Mouse (Mus musculus) olfactory bulb, adult 2 months (tissue): ENCODE data around the gene Isl2. TPM values are rescaled to one million over a fixed set of nuclear protein-coding genes. Genes with fewer than 3 reads are reported as not detected.

Experiments
- H3K27ac ChIP-seq: fragments of 200-500 bp; 2 replicates; pipeline ENCODE4 v1.5.1; 2012; ENCODE audit warnings: low read depth, low read length; ENCODE audit not compliant: insufficient read depth
- H3K4me1 ChIP-seq: fragments of 200-500 bp; 2 replicates; pipeline ENCODE4 v1.6.1; 2012; ENCODE audit warnings: low read length; ENCODE audit not compliant: control insufficient read depth, insufficient read depth
- H3K4me3 ChIP-seq: fragments of 200-500 bp; 2 replicates; pipeline ENCODE4 v1.5.1; 2012; ENCODE audit warnings: mild to moderate bottlenecking, low read depth, low read length, moderate library complexity; ENCODE audit not compliant: insufficient read depth
- CTCF ChIP-seq: fragments of 200-500 bp; IDR thresholded peaks from 2 replicates; pipeline ENCODE4 v1.5.1; 2012; ENCODE audit warnings: low read depth, mild to moderate bottlenecking, low read length, moderate library complexity; ENCODE audit not compliant: insufficient read depth
- POLR2A ChIP-seq: fragments of 200-500 bp; IDR thresholded peaks from 2 replicates; pipeline ENCODE4 v1.6.1; 2012; ENCODE audit warnings: mild to moderate bottlenecking, low read depth, low read length, moderate library complexity; ENCODE audit not compliant: insufficient read depth
- WGBS: fragments of 180-500 bp; shearing (Covaris S2); methylation state at CpG from one replicate; pipeline ENCODE4 v1.1.7; 2018; 5-methylcytosine and 5-hydroxymethylcytosine counted together
- polyA plus RNA-seq: library from polyadenylated mRNA; stranded (reverse); fragments of >200 nt; gene quantifications from 2 replicates; pipeline ENCODE4 v1.2.4, GENCODE M21; 2012; ENCODE audit warnings: low replicate concordance; ENCODE audit not compliant: missing spikeins, insufficient read depth, insufficient read length

Isl2 gene
- polyA plus RNA-seq, 1 experiment: not detected

DNA sequence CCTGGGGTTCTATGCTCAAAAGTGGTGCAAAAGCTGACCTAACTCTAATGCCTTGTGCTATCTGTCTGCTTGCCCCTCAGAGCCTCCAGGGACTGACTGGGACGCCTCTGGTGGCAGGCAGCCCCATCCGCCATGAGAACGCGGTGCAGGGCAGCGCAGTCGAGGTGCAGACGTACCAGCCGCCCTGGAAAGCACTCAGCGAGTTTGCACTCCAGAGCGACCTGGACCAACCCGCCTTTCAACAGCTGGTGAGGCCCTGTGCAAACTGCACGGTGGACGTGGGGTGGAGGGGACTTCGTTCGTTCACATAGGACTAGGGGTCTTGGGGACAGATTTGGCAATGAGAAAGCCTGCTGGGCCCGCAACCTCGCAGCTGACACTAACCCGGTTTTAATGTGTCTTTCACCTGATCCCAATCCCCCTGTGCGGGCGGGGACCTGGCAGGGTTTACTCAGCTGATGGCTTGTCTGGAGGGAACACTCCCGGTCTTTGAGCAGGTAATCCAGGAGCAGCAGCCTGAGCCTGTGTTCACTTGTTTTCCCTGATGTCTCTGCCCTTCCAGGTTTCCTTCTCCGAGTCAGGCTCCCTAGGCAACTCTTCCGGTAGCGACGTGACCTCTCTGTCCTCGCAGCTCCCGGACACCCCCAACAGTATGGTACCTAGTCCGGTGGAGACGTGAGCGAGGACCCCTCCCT is 6.5 kb downstream of the Isl2 start:
- TF ChIP-seq POLR2A: no peak
- TF ChIP-seq CTCF: no peak
- Histone ChIP-seq H3K4me1 (peaks cover 10% of the 10 kb centered on the region), H3K27ac (no peak overlapping the region), H3K4me3 (no peak overlapping the region)
- WGBS: 4% methylated on average over 30 of the region's 30 CpGs

DNA sequence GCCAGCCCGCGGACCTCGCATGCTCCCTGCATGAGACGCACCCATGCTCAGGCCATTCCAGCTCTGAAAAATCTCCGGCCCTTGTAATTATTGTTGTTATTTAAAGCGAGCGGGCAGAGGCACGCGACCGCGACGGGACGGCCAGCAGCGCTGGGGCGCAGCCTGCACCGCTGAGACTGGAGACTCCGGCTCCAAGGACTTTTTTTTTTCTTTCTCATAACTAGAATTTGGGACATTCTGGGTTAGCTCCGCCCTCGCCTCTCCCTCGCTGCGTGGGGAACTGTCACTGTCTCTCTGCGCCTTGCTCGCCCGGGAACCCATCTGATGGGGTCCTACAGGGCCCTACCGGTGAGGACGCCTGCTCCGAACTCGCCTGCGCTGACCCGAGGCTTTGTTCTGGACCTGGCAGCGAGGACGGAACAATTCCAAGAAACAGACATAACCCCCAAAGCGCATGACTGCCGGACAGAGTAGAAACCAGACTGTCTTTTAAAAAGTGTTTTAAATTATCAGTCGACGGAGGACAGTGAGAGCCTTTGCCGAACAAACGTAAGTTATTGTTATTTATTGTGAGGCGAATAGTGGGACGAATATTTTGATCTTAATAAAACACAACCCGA is 7.2 kb downstream of the Isl2 start:
- Histone ChIP-seq H3K27ac (no peak overlapping the region), H3K4me1 (peaks cover 10% of the 10 kb centered on the region), H3K4me3 (no peak overlapping the region)
- no peak for TF ChIP-seq POLR2A
- TF ChIP-seq CTCF: no peak
- WGBS: 6% methylated on average over 41 of the region's 41 CpGs

DNA sequence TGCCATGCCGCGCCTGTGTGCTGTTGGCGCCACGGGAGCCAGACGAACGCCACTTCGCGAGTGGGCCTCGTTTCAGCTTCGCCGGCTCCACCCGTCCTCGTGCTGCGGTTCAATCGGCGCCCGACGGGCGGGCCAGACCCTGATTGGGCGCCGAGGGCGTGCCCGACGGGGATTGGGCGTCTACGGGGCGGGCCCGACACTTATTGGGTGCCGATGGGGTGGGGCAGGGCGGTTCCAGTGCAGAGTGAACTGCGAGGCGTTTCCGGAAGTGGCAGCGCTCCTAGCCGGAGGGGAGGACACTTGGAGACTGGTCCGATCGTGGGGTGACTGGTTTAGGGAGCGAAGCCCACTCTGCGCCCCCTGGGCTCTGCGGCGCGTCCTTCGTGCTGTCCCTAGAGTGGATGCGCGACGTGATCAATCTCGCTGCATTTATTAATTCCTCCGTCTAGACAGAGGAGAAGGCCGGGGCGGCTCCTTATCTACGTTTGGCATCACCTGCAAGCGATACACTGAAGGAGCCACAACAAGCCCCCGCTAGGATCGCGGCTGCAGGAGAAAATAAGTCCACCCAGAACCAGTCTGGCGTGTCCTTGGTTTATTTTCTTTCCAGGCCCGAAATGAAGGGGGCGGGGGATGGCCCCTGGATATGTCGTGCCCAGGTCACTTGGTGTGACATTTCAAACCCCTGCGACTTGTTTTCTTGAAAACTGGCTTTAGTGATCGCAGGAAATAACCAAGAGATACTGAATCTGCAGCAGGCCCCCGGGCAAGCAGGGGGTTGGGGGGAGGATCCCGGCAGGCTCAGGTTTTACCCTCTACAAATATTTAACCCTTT is 7.9 kb downstream of the Isl2 start:
- TF ChIP-seq CTCF (no peak), POLR2A (no peak)
- Histone ChIP-seq H3K4me1 (peaks cover 6% of the 10 kb centered on the region; the same call in 1 of the 2 replicates), H3K4me3 (no peak overlapping the region), H3K27ac (no peak overlapping the region)
- WGBS: 4% methylated on average over 63 of the region's 63 CpGs

DNA sequence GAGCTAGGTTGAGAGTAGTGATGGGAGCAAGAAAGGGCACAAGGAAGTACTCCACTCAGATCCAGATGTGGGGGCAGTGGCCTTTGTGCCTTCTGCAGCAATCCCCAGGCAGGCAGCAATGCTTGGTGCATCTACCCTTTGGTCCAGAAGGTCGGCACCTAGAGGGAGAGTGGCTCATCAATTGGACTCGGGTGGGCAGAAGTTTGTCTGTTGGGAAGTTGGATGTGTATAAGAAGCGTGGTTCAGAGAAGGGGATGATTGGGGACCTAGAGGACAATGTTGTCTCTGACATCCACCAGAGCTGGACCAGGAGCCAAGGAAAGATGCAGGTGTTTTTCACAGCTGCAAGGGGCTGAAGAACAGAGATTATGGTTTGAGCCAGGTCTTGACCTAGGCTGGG is 10.4 kb downstream of the Isl2 start:
- WGBS: 72% methylated on average over 3 of the region's 3 CpGs
- no peak overlapping the region for H3K4me3 ChIP-seq
- peaks cover 6% of the 10 kb centered on the region; the same call in 1 of the 2 replicates for H3K4me1 ChIP-seq
- TF ChIP-seq POLR2A (no peak), CTCF (no peak)
- no peak overlapping the region for H3K27ac ChIP-seq

DNA sequence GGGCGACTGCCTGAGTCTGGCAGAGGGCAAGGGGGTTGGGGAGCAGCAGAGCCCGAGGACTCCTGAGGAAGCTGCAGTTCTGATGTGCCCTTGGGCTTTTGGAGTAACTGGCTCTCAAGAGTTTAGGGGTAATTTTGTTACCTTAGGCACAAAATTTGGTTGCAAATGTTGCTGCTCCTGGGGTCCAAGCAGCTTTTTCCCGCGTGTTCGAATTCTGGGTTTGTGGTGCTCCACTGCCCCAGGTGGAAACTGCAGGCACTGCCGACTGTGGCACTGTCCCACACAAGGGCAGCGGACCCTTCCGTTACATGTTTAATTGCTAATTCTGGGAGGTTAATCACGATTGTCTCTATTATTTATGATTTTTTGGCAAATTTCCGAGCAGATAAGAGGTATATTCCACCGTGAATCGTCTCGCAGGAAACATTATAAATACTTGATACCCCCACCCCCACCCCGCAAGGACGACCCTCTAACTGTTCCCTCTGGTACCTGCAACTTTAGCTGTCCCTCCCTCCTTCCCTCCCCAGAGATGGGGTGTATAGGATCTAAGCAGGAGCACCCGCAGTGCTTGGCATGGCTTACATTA is 10.9 kb downstream of the Isl2 start:
- Histone ChIP-seq H3K4me1 (peaks cover 3% of the 10 kb centered on the region; the same call in 1 of the 2 replicates), H3K27ac (no peak overlapping the region), H3K4me3 (no peak overlapping the region)
- TF ChIP-seq CTCF: no peak
- TF ChIP-seq POLR2A: no peak
- WGBS: 42% methylated on average over 16 of the region's 16 CpGs

DNA sequence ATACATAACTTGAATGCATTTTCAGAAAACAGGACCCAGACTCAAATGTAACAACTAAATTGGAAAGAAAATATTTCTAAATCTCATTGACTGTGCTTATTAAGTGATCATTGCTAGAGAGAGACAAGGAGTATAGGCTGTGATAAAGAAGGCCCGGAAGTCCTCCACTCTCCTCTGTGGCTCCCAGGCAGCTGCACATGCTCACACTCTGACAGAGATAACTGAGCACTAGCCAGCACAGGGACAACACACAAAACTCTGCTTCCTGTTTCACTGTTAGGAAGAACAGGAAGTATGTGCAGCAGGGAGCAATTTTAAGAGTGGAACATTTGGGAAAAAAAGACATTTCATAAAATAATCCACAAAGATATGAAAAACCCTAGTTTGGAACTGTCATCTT is 16.5 kb downstream of the Isl2 start:
- H3K27ac ChIP-seq: no peak overlapping the region
- WGBS: 86% methylated on average over 1 of the region's 1 CpGs
- TF ChIP-seq CTCF: no peak
- TF ChIP-seq POLR2A: no peak
- no peak overlapping the region for H3K4me3 ChIP-seq
- H3K4me1 ChIP-seq: no peaks in the 10 kb centered on the region

DNA sequence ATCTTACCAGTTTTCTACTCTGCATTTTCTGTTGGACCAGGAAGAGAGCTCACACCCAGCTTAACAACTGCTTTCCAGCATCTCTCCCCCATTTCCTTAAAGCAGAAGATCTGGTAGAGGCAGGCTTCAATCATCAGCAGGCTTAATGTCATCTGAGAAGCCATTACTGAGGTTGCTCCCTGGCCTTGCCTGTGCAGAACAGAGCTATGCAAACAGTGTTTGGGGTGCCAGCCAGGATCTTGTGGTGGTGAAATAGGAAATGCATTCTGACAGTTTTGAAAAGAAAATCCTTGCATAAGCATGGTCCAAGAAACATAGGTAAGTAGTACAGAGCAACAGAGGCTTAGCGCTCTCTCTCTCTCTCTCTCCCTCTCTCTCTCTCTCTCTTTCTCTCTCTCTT is 22.5 kb downstream of the Isl2 start:
- no peak overlapping the region for H3K4me3 ChIP-seq
- WGBS: 100% methylated on average over 1 of the region's 1 CpGs
- TF ChIP-seq CTCF: no peak
- no peak for TF ChIP-seq POLR2A
- no peaks in the 10 kb centered on the region for H3K4me1 ChIP-seq
- H3K27ac ChIP-seq: no peak overlapping the region

DNA sequence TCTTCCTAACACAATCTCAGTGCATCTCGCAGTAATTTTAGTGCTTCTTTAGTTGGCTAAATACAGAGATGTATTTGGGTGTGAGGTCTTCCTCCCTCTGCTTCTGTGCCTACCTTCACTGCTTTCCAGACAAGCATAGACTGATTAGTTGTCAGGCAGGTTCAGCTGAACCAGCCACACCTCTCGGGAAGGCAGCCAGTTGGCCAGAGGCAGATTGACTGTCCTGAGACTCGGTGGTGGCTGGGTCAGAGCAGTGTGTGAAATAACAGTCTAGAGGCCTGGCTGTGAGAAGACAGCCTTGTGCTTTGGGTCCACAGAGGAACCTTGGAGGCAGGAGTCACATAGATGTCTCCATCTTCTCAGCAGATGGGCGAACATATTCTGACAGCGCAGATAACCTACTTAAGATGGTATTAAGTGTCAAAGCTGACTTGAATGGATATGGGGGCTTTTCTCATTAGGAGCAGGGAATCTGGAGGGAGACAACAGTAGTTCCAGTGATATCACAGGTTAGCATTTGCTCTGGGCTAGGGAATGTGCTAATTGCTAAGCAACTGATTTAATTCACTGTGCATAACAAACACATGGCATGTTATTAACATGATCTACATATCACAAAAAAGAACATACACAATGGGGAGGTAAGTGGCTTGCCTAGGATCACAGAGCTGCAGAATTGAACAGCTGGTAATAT is 30.1 kb downstream of the Isl2 start:
- no peaks in the 10 kb centered on the region for H3K4me1 ChIP-seq
- 69% methylated on average over 5 of the region's 5 CpGs for WGBS
- no peak overlapping the region for H3K27ac ChIP-seq
- no peak for TF ChIP-seq CTCF
- no peak for TF ChIP-seq POLR2A
- H3K4me3 ChIP-seq: no peak overlapping the region

DNA sequence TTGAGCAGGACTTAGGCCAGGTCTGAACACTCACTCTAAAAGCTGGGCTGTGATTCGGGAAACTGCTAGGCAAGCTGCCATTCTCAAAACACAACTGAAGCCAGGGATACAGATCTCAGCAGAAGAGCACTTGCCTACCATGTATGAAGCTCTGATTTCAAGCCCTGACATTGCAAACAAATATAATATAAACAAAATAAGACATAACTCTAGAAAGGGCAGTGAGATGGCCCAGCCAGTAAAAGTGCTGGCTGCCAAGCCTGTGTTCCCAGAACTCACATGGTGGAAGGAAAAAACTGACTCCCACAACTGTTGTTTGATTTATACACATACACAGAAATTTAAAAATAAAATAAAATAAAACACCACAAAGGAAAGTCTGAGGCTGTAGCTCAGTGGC is 32.6 kb downstream of the Isl2 start:
- no peaks in the 10 kb centered on the region for H3K4me1 ChIP-seq
- WGBS: 81% methylated on average over 1 of the region's 1 CpGs
- H3K27ac ChIP-seq: no peak overlapping the region
- no peak overlapping the region for H3K4me3 ChIP-seq
- TF ChIP-seq CTCF (no peak), POLR2A (no peak)
